ENCODE assay signal across 10 mouse cellular contexts in genomic region chr11:54122416-54123264, GRCm38 (mm10). TPM values are rescaled to one million over a fixed set of nuclear protein-coding genes. Genes with fewer than 3 reads are reported as not detected.
A peak's percentile ranks its signal among the peaks of the same experiment; 100 is the strongest.
DNase-seq lines count a peak whose midpoint lies in the region; ATAC-seq and TF ChIP-seq lines count a peak whose summit lies in the region.
"Had no signal": no experiment of that assay in that cellular context is flagged by ENCODE, and none has a peak within 500 bp of the region (broad histone marks: within the 10 kb centered on the region; RNA-seq: fewer than 3 reads in every experiment).

No protein-coding gene starts in this region.

- no peaks in the 10 kb centered on the region for H3K27me3 ChIP-seq in intestine, postnatal 0 days (replicated peaks; ENCODE audit: control insufficient read depth, insufficient read depth, low read length)
- no peaks in the 10 kb centered on the region for H3K27me3 ChIP-seq in neural tube, embryonic 13.5 days
- H3K27me3 ChIP-seq: embryonic facial prominence, embryonic 13.5 days; stomach, embryonic 15.5 days had no signal

- no peaks in the 10 kb centered on the region for H3K4me1 ChIP-seq in intestine, postnatal 0 days (replicated peaks; ENCODE audit: control insufficient read depth, insufficient read depth, low read length)
- peaks cover 32% of the 10 kb centered on the region for H3K4me1 ChIP-seq in neural tube, embryonic 13.5 days (replicated peaks)

- peak; percentile 34 for DNase-seq in CD4-positive, CD25-positive, alpha-beta regulatory T cell, adult 2 months (ENCODE audit: low read depth, low spot score)
- DNase-seq in cerebellum, adult 18-20 months, result peak; percentile 48 to 58
- DNase-seq in gastrocnemius, postnatal 14 days, result peak; percentile 84
- peak; percentile 47 to 72 for DNase-seq in left cerebral cortex, postnatal 25 days (ENCODE audit: low spot score in 2 of 2)
- DNase-seq in spleen, postnatal 14 days (ENCODE audit: low spot score in 2 of 2), result no peak

- 0 out of 2 replicates have a peak, but pooled peaks cover 6% of the 10 kb centered on the region for H3K36me3 ChIP-seq in intestine, postnatal 0 days (ENCODE audit: control insufficient read depth, insufficient read depth)
- peaks cover 11% of the 10 kb centered on the region; the same call in 1 of the 2 replicates for H3K36me3 ChIP-seq in neural tube, embryonic 13.5 days

- TF ChIP-seq CTCF in intestine, postnatal 0 days (IDR thresholded peaks at IDR 0.05; ENCODE audit: low read depth), result peak; percentile 79

- no peak for ATAC-seq in CD4-positive, CD25-positive, alpha-beta regulatory T cell, adult 4 months
- no peak for ATAC-seq in intestine, postnatal 0 days
- peak; percentile 74 for ATAC-seq in neural tube, embryonic 13.5 days (ENCODE audit: low read depth)

- no peak overlapping the region for H3K9ac ChIP-seq in intestine, postnatal 0 days (ENCODE audit: low read depth, low read length)
- H3K9ac ChIP-seq in neural tube, embryonic 13.5 days, result no peak overlapping the region
- H3K9ac ChIP-seq: embryonic facial prominence, embryonic 13.5 days; stomach, embryonic 15.5 days had no signal

- H3K27ac ChIP-seq in intestine, postnatal 0 days (ENCODE audit: low read depth, low read length), result no peak overlapping the region
- peak overlapping the region; percentile 39 for H3K27ac ChIP-seq in neural tube, embryonic 13.5 days (replicated peaks)
- H3K27ac ChIP-seq: embryonic facial prominence, embryonic 13.5 days; stomach, embryonic 15.5 days had no signal

- no peaks in the 10 kb centered on the region for H3K9me3 ChIP-seq in intestine, postnatal 0 days (ENCODE audit: control insufficient read depth)
- no peaks in the 10 kb centered on the region for H3K9me3 ChIP-seq in neural tube, embryonic 13.5 days
- H3K9me3 ChIP-seq: embryonic facial prominence, embryonic 13.5 days; stomach, embryonic 15.5 days had no signal

- 59% methylated on average over 14 of the region's 14 CpGs for WGBS in intestine, postnatal 0 days
- WGBS in neural tube, embryonic 13.5 days, result 51% methylated on average over 14 of the region's 14 CpGs

- H3K4me3 ChIP-seq in intestine, postnatal 0 days (ENCODE audit: low read depth, low read length), result no peak overlapping the region
- H3K4me3 ChIP-seq in neural tube, embryonic 13.5 days, result no peak overlapping the region
- H3K4me3 ChIP-seq: embryonic facial prominence, embryonic 13.5 days; stomach, embryonic 15.5 days had no signal

- intact Hi-C loops in gastrocnemius, postnatal 14 days (cut with DNase I; ENCODE audit: low total_unique reads), result no loop called here
- intact Hi-C loops in left cerebral cortex, postnatal 25 days (cut with DNase I), result no loop called here

- no peak overlapping the region for H3K4me2 ChIP-seq in intestine, postnatal 0 days (replicated peaks; ENCODE audit: low read depth)
- no peak overlapping the region for H3K4me2 ChIP-seq in neural tube, embryonic 13.5 days
- H3K4me2 ChIP-seq: embryonic facial prominence, embryonic 13.5 days; stomach, embryonic 15.5 days had no signal

RNA-seq across cellular contexts. Expression of gene P4ha2, which starts 22.7 kb away (rescaled TPM):
- polyA plus RNA-seq in CD4-positive, CD25-positive, alpha-beta regulatory T cell, adult 4 months (2017; shearing (Covaris generic)), result not detected
- total RNA-seq in gastrocnemius, postnatal 14 days (2021), result 10 to 100 TPM; 19.9 to 21.2 TPM
- 6.9 and 8.3 TPM in 2 replicates for polyA plus RNA-seq in intestine, postnatal 0 days (2015; fragmentation: Nextera tagmentation; extraction: Ambion mirVana)
- 10 to 100 TPM; 17.5 to 22.2 TPM for total RNA-seq in left cerebral cortex, postnatal 25 days (2021)
- 12.6 and 16.1 TPM in 2 replicates for polyA plus RNA-seq in neural tube, embryonic 13.5 days (2015; fragmentation: Nextera tagmentation; extraction: Ambion mirVana)

RNA-seq across cellular contexts. Expression of gene Pdlim4, which starts 53.8 kb away (rescaled TPM):
- polyA plus RNA-seq in CD4-positive, CD25-positive, alpha-beta regulatory T cell, adult 4 months (2017; shearing (Covaris generic)), result 1 to 10 TPM in 1 of 2 experiments, under 1 TPM in 1; 0.91 to 1.3 TPM
- total RNA-seq in gastrocnemius, postnatal 14 days (2021), result 10 to 100 TPM; 15.6 to 18.8 TPM
- polyA plus RNA-seq in intestine, postnatal 0 days (2015; fragmentation: Nextera tagmentation; extraction: Ambion mirVana), result 21.0 and 22.6 TPM in 2 replicates
- 10 to 100 TPM; 11.8 to 13.2 TPM for total RNA-seq in left cerebral cortex, postnatal 25 days (2021)
- polyA plus RNA-seq in neural tube, embryonic 13.5 days (2015; fragmentation: Nextera tagmentation; extraction: Ambion mirVana), result 33.0 and 37.2 TPM in 2 replicates

Comparison
In these comparisons a context has a peak if more than half of its experiments do, and no peak if none do; other contexts are left out.
1. DNase-seq: peak in CD4-positive, CD25-positive, alpha-beta regulatory T cell, adult 2 months (single experiment), cerebellum, adult 18-20 months (2 of 2), gastrocnemius, postnatal 14 days (single experiment) and left cerebral cortex, postnatal 25 days (2 of 2); none in spleen, postnatal 14 days (0 of 2).